Mouse (Mus musculus) CH12.LX (cell line): ENCODE data around the gene Keap1. TPM values are rescaled to one million over a fixed set of nuclear protein-coding genes. Genes with fewer than 3 reads are reported as not detected.

Source experiments
- DNase-seq: peaks from one replicate; pipeline ENCODE4 v3.0.0-alpha.2; 2013; ENCODE audit errors: extremely low read depth
- H3K27ac ChIP-seq: 2 replicates; pipeline ENCODE4 v1.5.1; 2012; ENCODE audit warnings: low read depth, mild to moderate bottlenecking, control low read depth, moderate library complexity; ENCODE audit not compliant: insufficient read depth
- H3K27me3 ChIP-seq: replicated peaks from 2 replicates; pipeline ENCODE3; 2012; ENCODE audit warnings: inconsistent platforms
- H3K36me3 ChIP-seq, 2 experiments: replicated peaks in 1 of 2; 2 replicates each; pipeline versions ENCODE3 to v1.6.1; 2012; ENCODE audit warnings: inconsistent platforms in 1 of 2, low read length in 1 of 2, mild to moderate bottlenecking in 1 of 2, mixed read lengths in 1 of 2, moderate library complexity in 1 of 2; ENCODE audit not compliant: control insufficient read depth in 1 of 2, insufficient read depth in 1 of 2
- H3K4me1 ChIP-seq, 2 experiments: 2 replicates each; pipeline ENCODE4 v1.6.1; 2012; ENCODE audit warnings: inconsistent platforms in 1 of 2, moderate library complexity in 1 of 2; ENCODE audit not compliant: insufficient read depth in 2 of 2, control insufficient read depth in 1 of 2
- H3K4me2 ChIP-seq: 2 replicates; pipeline ENCODE4 v1.6.1; 2012; ENCODE audit warnings: low read depth, mild to moderate bottlenecking, control low read depth; ENCODE audit not compliant: poor library complexity, insufficient read depth, severe bottlenecking
- H3K4me3 ChIP-seq, 3 experiments: fragments of 150-350 bp in 1 of 3; sonication (generic) in 1 of 3; replicated peaks in 1 of 3; 2 replicates each; pipeline versions ENCODE3 to v1.5.1; 2011 to 2012; ENCODE audit warnings: low read depth in 2 of 3, low read length in 2 of 3, mild to moderate bottlenecking in 2 of 3, moderate library complexity in 2 of 3, control low read depth in 1 of 3, improper control_type of control experiment in 1 of 3, inconsistent platforms in 1 of 3, mixed read lengths in 1 of 3; ENCODE audit not compliant: poor library complexity in 1 of 3
- H3K79me2 ChIP-seq: replicated peaks from 2 replicates; pipeline ENCODE4 v1.6.1; 2012; ENCODE audit warnings: mild to moderate bottlenecking, moderate library complexity; ENCODE audit not compliant: control insufficient read depth, poor library complexity, insufficient read depth, severe bottlenecking; ENCODE audit errors: extremely low read depth
- H3K9ac ChIP-seq: 2 replicates; pipeline ENCODE4 v1.6.1; 2012; ENCODE audit warnings: low read depth, mild to moderate bottlenecking, control low read depth, moderate library complexity; ENCODE audit not compliant: insufficient read depth
- H3K9me3 ChIP-seq: replicated peaks from 2 replicates; pipeline ENCODE3; 2012; ENCODE audit warnings: low read length, inconsistent platforms, mixed read lengths
- BHLHE40 ChIP-seq: IDR thresholded peaks from 2 replicates; pipeline ENCODE4 v1.6.1; 2011; ENCODE audit warnings: mild to moderate bottlenecking, low read depth, low read length, improper control_type of control experiment
- CHD1 ChIP-seq: IDR thresholded peaks from 2 replicates; pipeline ENCODE4 v1.6.1; 2012; ENCODE audit warnings: low read depth, low read length, improper control_type of control experiment, inconsistent platforms
- CTCF ChIP-seq, 2 experiments: IDR thresholded peaks in 1 of 2; conservative IDR thresholded peaks in 1 of 2; 2 replicates each; pipeline ENCODE4 v1.5.1; 2011 to 2012; ENCODE audit warnings: low read depth in 2 of 2, low read length in 2 of 2, improper control_type of control experiment in 1 of 2, inconsistent platforms in 1 of 2, mild to moderate bottlenecking in 1 of 2, moderate library complexity in 1 of 2
- E2F4 ChIP-seq: IDR thresholded peaks from 2 replicates; pipeline ENCODE4 v1.6.1; 2011; ENCODE audit warnings: low read depth, low read length, improper control_type of control experiment; ENCODE audit not compliant: insufficient replicate concordance
- ELF1 ChIP-seq: IDR thresholded peaks from 2 replicates; pipeline ENCODE4 v1.6.1; 2014; ENCODE audit warnings: low read depth, mild to moderate bottlenecking, inconsistent platforms, low read length, improper control_type of control experiment
- EP300 ChIP-seq: IDR thresholded peaks from 2 replicates; pipeline ENCODE4 v1.6.1; 2011; ENCODE audit warnings: low read length, improper control_type of control experiment
- ETS1 ChIP-seq: conservative IDR thresholded peaks from 2 replicates; pipeline ENCODE4 v1.6.1; 2012; ENCODE audit warnings: low read depth, mild to moderate bottlenecking, inconsistent platforms, low read length, improper control_type of control experiment, moderate library complexity
- IRF4 ChIP-seq: IDR thresholded peaks from 2 replicates; pipeline ENCODE4 v1.6.1; 2014; ENCODE audit warnings: low read depth, mild to moderate bottlenecking, inconsistent platforms, low read length, improper control_type of control experiment
- JUN ChIP-seq: IDR thresholded peaks from 2 replicates; pipeline ENCODE4 v1.6.1; 2011; ENCODE audit warnings: low read depth, mild to moderate bottlenecking, low read length, improper control_type of control experiment, moderate library complexity; ENCODE audit not compliant: insufficient read depth
- MAX ChIP-seq: IDR thresholded peaks from 2 replicates; pipeline ENCODE4 v1.6.1; 2011; ENCODE audit warnings: low read length, improper control_type of control experiment
- MXI1 ChIP-seq: IDR thresholded peaks from 2 replicates; pipeline ENCODE4 v1.6.1; 2011; ENCODE audit warnings: mild to moderate bottlenecking, low read depth, low read length, improper control_type of control experiment
- POLR2A ChIP-seq: IDR thresholded peaks from 2 replicates; pipeline ENCODE4 v1.6.1; 2011; ENCODE audit warnings: low read depth, mild to moderate bottlenecking, improper control_type of control experiment, low read length
- SIN3A ChIP-seq: IDR thresholded peaks from 2 replicates; pipeline ENCODE4 v1.6.1; 2012; ENCODE audit warnings: low read length, improper control_type of control experiment, inconsistent platforms
- SMC3 ChIP-seq: IDR thresholded peaks from 2 replicates; pipeline ENCODE4 v1.6.1; 2011; ENCODE audit warnings: low read depth, low read length, improper control_type of control experiment
- ZNF384 ChIP-seq: IDR thresholded peaks from 2 replicates; pipeline ENCODE4 v1.6.1; 2012; ENCODE audit warnings: low read depth, low read length, improper control_type of control experiment, inconsistent platforms
- dilution Hi-C: fragments of 300-500 bp; cut with MboI; formaldehyde crosslinking; loops from 2 replicates; pipeline ENCODE4 v1.14.3; 2020; ENCODE audit warnings: low sequenced_read_pairs; ENCODE audit not compliant: extremely low pct_unique_long_range_greater_than_20kb, extremely low pct_ligation_motif_present
- in situ Hi-C: fragments of 300-500 bp; cut with MboI; formaldehyde crosslinking; loops from 3 replicates; pipeline ENCODE4 v1.14.3; 2019; ENCODE audit warnings: low sequenced_read_pairs, low pct_ligation_motif_present, low pct_unique_long_range_greater_than_20kb, mixed read lengths
- polyA plus RNA-seq: library from polyadenylated mRNA; unstranded; fragments of >175 nt; gene quantifications from 2 replicates; pipeline ENCODE4 v1.2.1, GENCODE M21; 2012; ENCODE audit warnings: low read depth; ENCODE audit not compliant: insufficient read length
- total RNA-seq, 2 experiments: library from RNA; depleted of rRNA; stranded (reverse); fragments of 300-350 nt in 1 of 2; fragments of >200 nt in 1 of 2; gene quantifications; 2 replicates each; pipeline ENCODE4 v1.2.3; 2012 to 2014

The Keap1 gene
- total and polyA plus RNA-seq, 3 experiments = 18.4 to 41.7 (median 31.2) TPM

DNA sequence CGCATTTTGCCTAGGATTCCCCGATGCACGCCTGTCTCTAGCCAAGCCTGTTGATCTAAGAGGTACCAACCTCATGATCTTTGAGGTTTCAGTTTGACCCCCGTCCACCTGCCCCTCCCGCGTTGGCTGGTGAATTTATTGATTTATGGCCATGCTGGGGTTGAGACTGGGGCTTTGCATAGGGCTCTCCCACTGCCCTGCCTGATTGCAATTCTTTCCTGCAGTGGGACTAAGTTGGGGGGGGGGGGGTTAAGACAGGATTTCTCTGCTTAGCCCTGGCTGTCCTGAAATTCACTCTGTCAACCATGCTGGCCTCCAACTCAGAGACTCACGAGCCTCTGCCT lies 13.8 kb downstream of the Keap1 start:
- Histone ChIP-seq H3K9me3 (peaks cover 10% of the 10 kb centered on the region), H3K27ac (no peak overlapping the region), H3K4me1 (peaks cover 2 to 22% of the 10 kb centered on the region in 2 experiments; a peak in 2 of 4 replicates), H3K4me2 (peak overlapping the region; percentile 93; the same call in 1 of the 2 replicates), H3K9ac (peak overlapping the region; percentile 22; the same call in 1 of the 2 replicates)
- dilution Hi-C loops (no loop called here), in situ Hi-C loops (loop anchor here (5.0 to 10.0 kb wide), 2 partner anchors 52 to 189 kb away; partner anchors contain the start of gene Qtrt1)
- TF ChIP-seq IRF4 = 0 out of 2 replicates have a peak, but pooled peaks have one; percentile 8
- TF ChIP-seq ELF1 = no peak
- no peak for TF ChIP-seq E2F4
- TF ChIP-seq JUN = no peak
- TF ChIP-seq BHLHE40 = peak; percentile 20; the same call in 1 of the 2 replicates
- TF ChIP-seq, all 38 proteins: peak for 2
- Histone ChIP-seq H3K4me3 (peak overlapping the region; percentile 37 to 56 (median 41)), H3K27me3 (no peaks in the 10 kb centered on the region), H3K36me3 (peaks cover 12 to 23% of the 10 kb centered on the region in 2 experiments), H3K79me2 (no peaks in the 10 kb centered on the region)
- no peak for DNase-seq

DNA sequence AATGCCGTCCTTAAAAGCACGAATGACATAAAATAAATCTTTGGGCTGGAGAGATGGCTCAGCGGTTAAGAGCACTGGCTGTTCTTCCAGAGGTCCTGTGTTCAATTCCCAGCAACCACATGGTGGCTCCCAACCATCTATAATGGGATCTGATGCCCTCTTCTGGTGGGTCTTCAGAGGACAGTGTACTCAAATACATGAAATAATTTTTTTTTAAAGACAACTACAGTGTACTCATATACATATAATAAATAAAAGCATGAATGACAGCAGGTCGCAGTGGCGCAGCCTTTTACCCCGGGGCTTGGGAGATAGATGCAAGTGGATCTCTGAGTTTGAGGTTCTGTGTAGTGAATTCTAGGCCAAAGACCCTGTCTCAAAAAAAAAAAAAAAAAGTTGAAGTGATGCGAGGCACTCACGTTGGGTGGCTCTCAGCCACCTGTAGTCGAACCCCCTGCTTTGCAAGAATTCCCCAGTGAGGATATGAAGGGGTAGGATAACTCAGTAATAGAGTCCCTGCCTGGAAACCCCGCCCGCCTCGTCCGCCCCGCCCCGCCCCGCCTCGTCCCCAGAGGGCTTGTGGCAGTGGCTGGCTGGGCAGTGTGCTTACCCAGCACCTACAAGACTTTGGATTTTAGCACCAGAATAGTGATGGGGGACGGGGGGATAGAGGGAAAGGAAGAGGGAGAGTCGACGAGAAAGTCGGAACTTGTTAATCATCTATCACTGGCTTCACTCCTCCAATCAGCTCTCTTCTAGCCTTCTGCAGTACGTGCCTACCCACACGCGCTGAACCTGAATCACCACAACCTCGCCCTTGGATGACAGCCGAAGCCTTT lies 14.4 kb downstream of the Keap1 start:
- dilution Hi-C loops = no loop called here
- no peaks in the 10 kb centered on the region for H3K79me2 ChIP-seq
- peaks cover 10% of the 10 kb centered on the region for H3K9me3 ChIP-seq
- peaks cover 6 to 17% of the 10 kb centered on the region in 2 experiments for H3K36me3 ChIP-seq
- no peak for TF ChIP-seq CHD1
- TF ChIP-seq POLR2A = no peak
- TF ChIP-seq SMC3 = no peak
- TF ChIP-seq MXI1 = peak; percentile 87; the same call in 1 of the 2 replicates
- peak; percentile 76 for TF ChIP-seq ZNF384
- TF ChIP-seq ETS1 = peak; percentile 19; the same call in 1 of the 2 replicates
- TF ChIP-seq CTCF (conservative IDR thresholded peaks at IDR 0.05 in 1 of 2, IDR thresholded peaks at IDR 0.05 in 1 of 2; ENCODE audit: low read depth in 2 of 2, low read length in 2 of 2) = peak in 1 of 2 experiments; percentile 42; a peak in 2 of 4 replicates
- TF ChIP-seq EP300 = no peak
- peak; percentile 71 for TF ChIP-seq MAX
- peak; percentile 58; the same call in 1 of the 2 replicates for TF ChIP-seq SIN3A
- peaks cover 2 to 22% of the 10 kb centered on the region in 2 experiments; a peak in 2 of 4 replicates for H3K4me1 ChIP-seq
- peak overlapping the region; percentile 22; the same call in 1 of the 2 replicates for H3K9ac ChIP-seq
- H3K27me3 ChIP-seq = no peaks in the 10 kb centered on the region
- H3K4me2 ChIP-seq = peak overlapping the region; percentile 93
- DNase-seq = peak; percentile 55
- in situ Hi-C loops = loop anchor here (5.0 to 10.0 kb wide), 3 partner anchors 53 to 190 kb away; partner anchors contain the start of gene Qtrt1
- H3K27ac ChIP-seq = no peak overlapping the region
- H3K4me3 ChIP-seq = peak overlapping the region; percentile 37 to 56 (median 41)
